Mouse (Mus musculus) C2C12 (cell line): ENCODE measurements around the gene Stxbp4. TPM values are rescaled to one million over a fixed set of nuclear protein-coding genes. Genes with fewer than 3 reads are reported as not detected.

Source experiments
- H3K27me3 ChIP-seq: one replicate; pipeline ENCODE4 v1.6.1; 2011; ENCODE audit not compliant: control insufficient read depth, insufficient read depth, insufficient read length
- H3K36me3 ChIP-seq: one replicate; pipeline ENCODE4 v1.6.1; 2011; ENCODE audit not compliant: control insufficient read depth, insufficient read depth
- H3K4me3 ChIP-seq: one replicate; pipeline ENCODE4 v1.5.1; 2011; ENCODE audit warnings: mild to moderate bottlenecking, control low read depth; ENCODE audit not compliant: poor library complexity, insufficient read depth, severe bottlenecking
- H3K79me2 ChIP-seq: one replicate; pipeline ENCODE4 v1.6.1; 2011; ENCODE audit not compliant: control insufficient read depth, insufficient read depth
- H3K79me3 ChIP-seq: one replicate; pipeline ENCODE4 v1.6.1; 2011; ENCODE audit warnings: low read depth, control low read depth
- H3ac ChIP-seq: one replicate; pipeline ENCODE3; 2011; ENCODE audit warnings: low read depth; ENCODE audit not compliant: control insufficient read depth, insufficient read length
- CEBPB ChIP-seq: IDR thresholded peaks from one replicate; pipeline ENCODE4 v1.6.1; 2011; ENCODE audit warnings: low read depth, mild to moderate bottlenecking, control low read depth, moderate library complexity
- CTCF ChIP-seq: IDR thresholded peaks from one replicate; pipeline ENCODE4 v1.5.1; 2011; ENCODE audit not compliant: control insufficient read depth, insufficient read depth, insufficient read length
- FOSL1 ChIP-seq: IDR thresholded peaks from one replicate; pipeline ENCODE4 v1.8.0; 2011; ENCODE audit warnings: mild to moderate bottlenecking, low read length; ENCODE audit not compliant: poor library complexity, insufficient read depth, severe bottlenecking
- MAX ChIP-seq: IDR thresholded peaks from one replicate; pipeline ENCODE4 v1.6.1; 2011; ENCODE audit warnings: mild to moderate bottlenecking, control low read depth
- MYOD1 ChIP-seq: IDR thresholded peaks from one replicate; pipeline ENCODE4 v1.6.1; 2011; ENCODE audit warnings: low read depth; ENCODE audit not compliant: control insufficient read depth, insufficient read length
- MYOG ChIP-seq: IDR thresholded peaks from one replicate; pipeline ENCODE4 v1.6.1; 2011; ENCODE audit not compliant: control insufficient read depth, insufficient read length; ENCODE audit errors: extremely low read depth
- USF1 ChIP-seq: IDR thresholded peaks from one replicate; pipeline ENCODE4 v1.6.1; 2011; ENCODE audit warnings: low read depth, mild to moderate bottlenecking, control low read depth, moderate library complexity
- polyA plus RNA-seq: library from polyadenylated mRNA; unstranded; fragments of >200 nt; fragmentation: generic; extraction: Trizol; gene quantifications from one replicate; pipeline ENCODE4 v1.2.1, GENCODE M21; 2012; ENCODE audit warnings: missing spikeins

Gene Stxbp4
- polyA plus RNA-seq, 1 experiment: 3.7 TPM

- Histone ChIP-seq H3K36me3 (no peaks in the 10 kb centered on the region), H3K4me3 (no peak overlapping the region)
- TF ChIP-seq MYOD1 (no peak), CEBPB (no peak), CTCF (no peak), USF1 (no peak), MYOG (no peak), FOSL1 (no peak), MAX (no peak)
Measured at GRCm38 (mm10) chr11:90681171-90681570, 43.3 kb upstream of the Stxbp4 start.

GRCm38 (mm10) chr11:90678582-90678981 is 40.7 kb upstream of the Stxbp4 start:
- Histone ChIP-seq H3K79me2 (no peaks in the 10 kb centered on the region), H3K79me3 (no peaks in the 10 kb centered on the region), H3K27me3 (no peaks in the 10 kb centered on the region), H3K36me3 (no peaks in the 10 kb centered on the region), H3K4me3 (no peak overlapping the region), H3ac (no peak overlapping the region)
- TF ChIP-seq CEBPB (no peak), MYOD1 (no peak), MYOG (no peak), USF1 (no peak), FOSL1 (no peak), CTCF (no peak), MAX (no peak)

More at GRCm38 (mm10) chr11:90681171-90681570, 43.3 kb upstream of the Stxbp4 start:
- Histone ChIP-seq H3K79me2 (no peaks in the 10 kb centered on the region), H3ac (no peak overlapping the region), H3K27me3 (no peaks in the 10 kb centered on the region), H3K79me3 (no peaks in the 10 kb centered on the region)

GRCm38 (mm10) chr11:90677771-90678288 is 39.9 kb upstream of the Stxbp4 start:
- no peaks in the 10 kb centered on the region for H3K27me3 ChIP-seq
- no peak overlapping the region for H3ac ChIP-seq
- no peaks in the 10 kb centered on the region for H3K36me3 ChIP-seq
- no peak for TF ChIP-seq CTCF
- TF ChIP-seq USF1: no peak
- TF ChIP-seq MAX: no peak
- no peak for TF ChIP-seq FOSL1
- no peak for TF ChIP-seq CEBPB
- TF ChIP-seq MYOD1: no peak
- no peak for TF ChIP-seq MYOG
- no peaks in the 10 kb centered on the region for H3K79me2 ChIP-seq
- H3K4me3 ChIP-seq: no peak overlapping the region
- no peaks in the 10 kb centered on the region for H3K79me3 ChIP-seq

- Histone ChIP-seq H3K27me3 (no peaks in the 10 kb centered on the region), H3ac (no peak overlapping the region), H3K79me3 (no peaks in the 10 kb centered on the region), H3K36me3 (no peaks in the 10 kb centered on the region), H3K4me3 (no peak overlapping the region), H3K79me2 (no peaks in the 10 kb centered on the region)
- TF ChIP-seq CEBPB (no peak), FOSL1 (no peak), MAX (no peak), CTCF (no peak), USF1 (no peak), MYOG (no peak)
Measured at GRCm38 (mm10) chr11:90677027-90677426, 39.1 kb upstream of the Stxbp4 start.

GRCm38 (mm10) chr11:90675479-90676110 is 37.7 kb upstream of the Stxbp4 start:
- no peak for TF ChIP-seq CTCF
- TF ChIP-seq CEBPB: no peak
- TF ChIP-seq FOSL1: no peak
- TF ChIP-seq MAX: no peak
- TF ChIP-seq USF1: no peak
- TF ChIP-seq MYOD1: no peak
- Histone ChIP-seq H3K36me3 (no peaks in the 10 kb centered on the region), H3ac (no peak overlapping the region), H3K27me3 (no peaks in the 10 kb centered on the region), H3K79me2 (no peaks in the 10 kb centered on the region), H3K4me3 (no peak overlapping the region), H3K79me3 (no peaks in the 10 kb centered on the region)

- H3K36me3 ChIP-seq: no peaks in the 10 kb centered on the region
- no peaks in the 10 kb centered on the region for H3K27me3 ChIP-seq
- no peaks in the 10 kb centered on the region for H3K79me2 ChIP-seq
- no peak overlapping the region for H3K4me3 ChIP-seq
- TF ChIP-seq FOSL1 (no peak), MYOD1 (no peak), MAX (no peak)
- no peaks in the 10 kb centered on the region for H3K79me3 ChIP-seq
- no peak overlapping the region for H3ac ChIP-seq
Measured at GRCm38 (mm10) chr11:90667325-90667724, 29.4 kb upstream of the Stxbp4 start.
